Mouse (Mus musculus): ENCODE data around the gene Taco1. TPM values are rescaled to one million over a fixed set of nuclear protein-coding genes. Genes with fewer than 3 reads are reported as not detected.
A peak's percentile ranks its signal among the peaks of the same experiment; 100 is the strongest.

Taco1 gene
- polyA plus RNA-seq, 1 experiment from 2014 or later: 7.3 TPM

DNA sequence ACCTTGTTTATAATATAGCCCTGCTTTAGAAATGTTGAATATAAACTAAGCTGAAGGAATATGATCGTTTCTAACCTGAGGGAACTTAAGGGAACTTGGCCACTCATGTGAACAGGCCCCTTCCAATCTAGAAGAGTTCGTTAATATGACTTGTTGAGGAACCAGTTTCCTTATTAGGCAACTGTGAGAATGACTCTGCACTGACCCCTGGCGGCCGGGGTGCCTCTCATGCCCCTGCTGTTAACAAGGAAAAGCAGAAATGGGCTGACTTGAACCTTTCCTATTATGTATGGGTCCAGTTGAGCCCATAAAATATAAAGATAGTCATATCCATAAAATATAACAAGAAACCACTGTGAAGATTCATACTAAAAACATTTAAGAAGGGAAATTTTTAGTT, 10.5 kb downstream of the Taco1 start:
- no peak for ATAC-seq (ENCODE audit: low read depth)
- no peak overlapping the region for H3K4me3 ChIP-seq (ENCODE audit: low read depth, low read length)
- no peak overlapping the region for H3K27ac ChIP-seq (ENCODE audit: low read depth, low read length)
- no peaks in the 10 kb centered on the region for H3K4me1 ChIP-seq (ENCODE audit: control insufficient read depth, insufficient read depth, low read length)
- H3K9me3 ChIP-seq (ENCODE audit: control insufficient read depth, low read length): no peaks in the 10 kb centered on the region
- H3K27me3 ChIP-seq (ENCODE audit: control insufficient read depth, insufficient read depth, low read length): no peaks in the 10 kb centered on the region
- WGBS: 6% methylated on average over 4 of the region's 4 CpGs
- 0 out of 2 replicates have a peak, but pooled peaks cover 6% of the 10 kb centered on the region for H3K36me3 ChIP-seq (ENCODE audit: control insufficient read depth, insufficient read depth, low read length)
- H3K4me2 ChIP-seq (ENCODE audit: low read depth, low read length): no peak overlapping the region
- no peak overlapping the region for H3K9ac ChIP-seq (replicated peaks; ENCODE audit: low read depth, low read length)

DNA sequence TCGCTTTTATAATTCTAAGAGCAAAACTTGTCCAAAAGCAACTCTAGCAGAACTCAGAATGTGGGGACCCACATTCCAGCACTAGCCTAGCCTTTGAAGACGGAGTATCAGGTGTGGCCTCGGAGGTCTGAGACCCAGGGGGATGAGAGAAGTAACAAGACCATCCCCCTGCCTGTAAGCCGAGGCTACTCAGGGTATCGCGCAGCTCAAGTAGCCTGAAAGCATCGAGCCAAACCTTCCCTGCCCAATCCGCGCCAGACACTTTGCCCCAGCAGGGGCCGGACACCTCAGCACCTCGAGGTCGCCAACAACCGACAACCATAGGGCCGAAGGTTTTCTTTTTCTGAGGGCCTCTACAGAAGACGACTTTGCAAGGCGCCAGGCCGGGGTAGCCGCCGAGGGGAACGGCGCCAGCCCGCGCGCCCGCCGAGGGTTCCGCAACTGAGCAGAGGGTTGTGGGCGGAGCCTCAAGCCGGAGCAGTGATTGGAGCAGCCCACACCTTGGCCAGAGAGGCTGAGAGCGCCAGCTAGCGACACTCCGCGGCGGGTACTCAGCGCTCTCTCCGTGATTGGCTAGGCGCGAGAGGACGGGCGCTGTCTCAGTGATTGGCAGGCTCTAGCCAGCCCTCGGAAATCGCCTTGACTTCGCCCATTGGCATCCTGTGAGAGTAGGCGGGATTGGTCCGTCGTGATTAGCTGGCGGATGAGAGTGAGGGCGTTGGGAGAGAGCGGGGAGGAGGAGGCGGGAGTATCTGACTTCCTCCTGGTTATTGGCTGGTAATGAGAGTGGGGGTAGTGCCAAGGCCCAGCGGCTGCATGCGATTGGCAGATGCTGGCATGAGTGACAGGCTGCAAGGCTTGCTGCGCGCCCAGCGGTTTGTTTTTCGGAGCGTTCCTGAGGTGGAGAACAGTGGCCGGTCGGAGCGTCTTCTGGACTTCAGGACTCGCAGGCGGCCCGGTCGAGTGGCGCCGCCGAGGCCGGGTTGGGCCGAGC, 18.1 kb downstream of the Taco1 start, which contains the start of gene Map3k3:
Gene Map3k3 (plus strand): TSS at position 906 of the 994 bp plus-strand sequence.
- peak within 1 kb of the TSS; percentile 83 for H3K9ac ChIP-seq (replicated peaks; ENCODE audit: low read depth, low read length)
- H3K4me3 ChIP-seq (ENCODE audit: low read depth, low read length): peak within 1 kb of the TSS; percentile 99
- H3K27me3 ChIP-seq (ENCODE audit: control insufficient read depth, insufficient read depth, low read length): no peaks in the 10 kb centered on the region
- no peaks in the 10 kb centered on the region for H3K36me3 ChIP-seq (ENCODE audit: control insufficient read depth, insufficient read depth, low read length)
- H3K9me3 ChIP-seq (ENCODE audit: control insufficient read depth, low read length): no peaks in the 10 kb centered on the region
- peaks cover 13% of the 10 kb centered on the region for H3K4me1 ChIP-seq (ENCODE audit: control insufficient read depth, insufficient read depth, low read length)
- peak; percentile 99 for ATAC-seq (ENCODE audit: low read depth)
- peak within 1 kb of the TSS; percentile 57 for H3K4me2 ChIP-seq (ENCODE audit: low read depth, low read length)
- H3K27ac ChIP-seq (ENCODE audit: low read depth, low read length): peak within 1 kb of the TSS; percentile 94
- under 1% methylated on average over 60 of the region's 69 CpGs for WGBS

DNA sequence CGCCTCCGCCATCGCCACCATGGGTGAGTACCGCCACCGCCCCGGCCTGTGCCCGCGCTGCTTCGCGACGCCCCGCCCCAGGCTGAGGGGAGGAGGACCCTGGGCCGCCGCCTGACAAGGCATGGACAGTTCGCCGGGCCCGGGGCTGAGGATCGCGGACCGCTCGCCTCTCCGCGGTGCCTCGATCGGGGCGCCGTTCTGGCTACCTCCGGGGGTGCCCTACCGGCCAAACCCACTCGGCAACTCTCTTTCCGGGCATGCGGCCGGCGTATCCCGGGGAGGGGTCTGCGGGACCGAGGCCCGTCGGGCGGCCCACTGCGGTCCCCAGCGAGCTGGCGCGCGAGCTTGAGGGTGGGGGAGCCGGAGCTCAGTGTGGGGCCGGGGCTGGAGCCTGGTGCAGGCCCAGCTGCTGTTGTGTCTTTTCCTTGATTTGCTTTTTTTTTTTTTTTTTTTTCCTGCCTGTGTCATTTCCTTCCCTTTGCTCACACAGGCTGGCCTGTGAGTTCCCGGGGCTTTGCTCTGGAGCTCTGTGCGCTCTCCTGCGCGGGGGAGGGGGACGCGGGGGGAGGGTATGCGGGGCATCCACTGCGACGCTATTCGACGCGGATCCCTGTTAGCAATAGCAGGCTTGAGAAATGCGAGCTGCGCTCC, 19.2 kb downstream of the Taco1 start:
- peak overlapping the region; percentile 99 for H3K4me3 ChIP-seq (ENCODE audit: low read depth, low read length)
- no peaks in the 10 kb centered on the region for H3K9me3 ChIP-seq (ENCODE audit: control insufficient read depth, low read length)
- peak; percentile 57 for ATAC-seq (ENCODE audit: low read depth)
- H3K4me1 ChIP-seq (ENCODE audit: control insufficient read depth, insufficient read depth, low read length): peaks cover 13% of the 10 kb centered on the region
- peak overlapping the region; percentile 94 for H3K27ac ChIP-seq (ENCODE audit: low read depth, low read length)
- no peaks in the 10 kb centered on the region for H3K36me3 ChIP-seq (ENCODE audit: control insufficient read depth, insufficient read depth, low read length)
- peak overlapping the region; percentile 57 for H3K4me2 ChIP-seq (ENCODE audit: low read depth, low read length)
- no peaks in the 10 kb centered on the region for H3K27me3 ChIP-seq (ENCODE audit: control insufficient read depth, insufficient read depth, low read length)
- peak overlapping the region; percentile 83 for H3K9ac ChIP-seq (replicated peaks; ENCODE audit: low read depth, low read length)
- under 1% methylated on average over 53 of the region's 61 CpGs for WGBS

DNA sequence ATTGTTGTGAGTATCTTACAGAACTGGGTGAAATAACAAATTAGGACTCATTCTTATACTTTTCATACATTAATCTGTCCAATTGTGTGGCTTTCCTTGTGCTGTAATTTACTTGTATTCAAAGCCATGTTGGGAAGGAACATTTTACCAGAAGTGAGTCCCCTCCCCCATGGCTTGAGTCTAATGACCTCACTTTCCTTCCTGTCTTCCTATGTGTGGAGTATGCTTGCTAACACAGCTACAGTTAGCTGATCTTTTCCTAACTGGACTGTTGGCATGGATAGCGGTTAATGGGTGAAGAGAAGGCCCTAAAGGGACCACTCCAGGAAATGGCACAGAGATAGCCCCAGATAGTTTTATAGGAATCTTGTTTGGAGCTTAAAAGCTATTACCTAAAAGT, 32.4 kb downstream of the Taco1 start:
- 0 out of 2 replicates have a peak, but pooled peaks cover 2% of the 10 kb centered on the region for H3K36me3 ChIP-seq (ENCODE audit: control insufficient read depth, insufficient read depth, low read length)
- no peaks in the 10 kb centered on the region for H3K9me3 ChIP-seq (ENCODE audit: control insufficient read depth, low read length)
- H3K9ac ChIP-seq (replicated peaks; ENCODE audit: low read depth, low read length): no peak overlapping the region
- WGBS: 87% methylated on average over 1 of the region's 1 CpGs
- H3K27ac ChIP-seq (ENCODE audit: low read depth, low read length): no peak overlapping the region
- H3K27me3 ChIP-seq (ENCODE audit: control insufficient read depth, insufficient read depth, low read length): no peaks in the 10 kb centered on the region
- H3K4me2 ChIP-seq (ENCODE audit: low read depth, low read length): no peak overlapping the region
- no peaks in the 10 kb centered on the region for H3K4me1 ChIP-seq (ENCODE audit: control insufficient read depth, insufficient read depth, low read length)
- H3K4me3 ChIP-seq (ENCODE audit: low read depth, low read length): no peak overlapping the region
- no peak for ATAC-seq (ENCODE audit: low read depth)

DNA sequence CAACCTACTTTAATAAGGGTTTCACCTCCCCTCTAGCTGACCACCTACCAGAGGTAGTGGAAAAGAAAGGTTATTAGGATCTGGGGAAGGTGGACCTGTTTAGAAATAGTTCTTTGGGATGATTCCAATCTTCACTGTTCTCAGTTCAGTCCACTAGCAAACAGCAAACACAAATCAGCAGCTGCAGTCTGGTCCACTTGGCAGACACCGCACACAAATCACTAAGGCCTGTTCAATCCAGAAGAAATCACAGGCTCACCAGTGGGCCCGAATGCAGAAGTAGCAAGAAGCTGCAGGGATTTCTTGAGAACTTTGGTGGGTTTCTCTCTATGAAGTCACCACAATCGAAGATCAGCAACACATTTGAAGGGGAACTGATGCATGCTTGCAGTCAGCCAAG, 37.0 kb downstream of the Taco1 start:
- no peak overlapping the region for H3K4me2 ChIP-seq (ENCODE audit: low read depth, low read length)
- H3K9ac ChIP-seq (replicated peaks; ENCODE audit: low read depth, low read length): no peak overlapping the region
- H3K9me3 ChIP-seq (ENCODE audit: control insufficient read depth, low read length): no peaks in the 10 kb centered on the region
- H3K4me1 ChIP-seq (ENCODE audit: control insufficient read depth, insufficient read depth, low read length): no peaks in the 10 kb centered on the region
- H3K27me3 ChIP-seq (ENCODE audit: control insufficient read depth, insufficient read depth, low read length): no peaks in the 10 kb centered on the region
- 88% methylated on average over 3 of the region's 3 CpGs for WGBS
- no peak overlapping the region for H3K27ac ChIP-seq (ENCODE audit: low read depth, low read length)
- no peak for ATAC-seq (ENCODE audit: low read depth)
- 0 out of 2 replicates have a peak, but pooled peaks cover 2% of the 10 kb centered on the region for H3K36me3 ChIP-seq (ENCODE audit: control insufficient read depth, insufficient read depth, low read length)
- no peak overlapping the region for H3K4me3 ChIP-seq (ENCODE audit: low read depth, low read length)

DNA sequence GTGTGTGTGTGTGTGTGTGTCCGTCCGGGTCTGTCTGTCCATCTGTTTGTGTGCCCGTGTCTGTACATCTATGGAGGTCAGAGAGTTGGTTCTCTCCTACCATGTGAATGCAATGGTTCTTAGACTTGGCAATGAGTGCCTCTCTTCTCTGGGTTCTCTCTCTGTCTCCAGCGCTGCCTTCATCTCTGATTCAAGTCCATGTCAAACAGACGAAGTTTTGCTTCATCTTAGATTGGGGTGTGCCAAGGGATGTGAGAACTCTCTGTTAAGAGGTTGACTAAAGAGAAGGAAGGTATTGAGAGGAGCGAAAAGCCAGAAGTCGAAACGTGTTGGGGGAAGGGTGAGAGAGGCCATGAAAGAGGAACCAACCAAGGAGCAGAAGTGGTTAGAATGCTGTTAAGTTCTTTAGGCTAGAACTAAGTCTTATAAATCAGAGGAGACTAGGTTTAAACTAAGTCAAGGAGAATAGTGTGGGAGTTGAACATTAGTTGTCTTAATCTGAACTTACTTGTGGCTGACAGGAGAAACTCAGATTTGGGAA, 40.3 kb downstream of the Taco1 start:
- no peaks in the 10 kb centered on the region for H3K9me3 ChIP-seq (ENCODE audit: control insufficient read depth, low read length)
- H3K4me2 ChIP-seq (ENCODE audit: low read depth, low read length): no peak overlapping the region
- 0 out of 2 replicates have a peak, but pooled peaks cover 2% of the 10 kb centered on the region for H3K36me3 ChIP-seq (ENCODE audit: control insufficient read depth, insufficient read depth, low read length)
- 92% methylated on average over 8 of the region's 8 CpGs for WGBS
- H3K4me3 ChIP-seq (ENCODE audit: low read depth, low read length): no peak overlapping the region
- no peaks in the 10 kb centered on the region for H3K4me1 ChIP-seq (ENCODE audit: control insufficient read depth, insufficient read depth, low read length)
- H3K27me3 ChIP-seq (ENCODE audit: control insufficient read depth, insufficient read depth, low read length): no peaks in the 10 kb centered on the region
- no peak overlapping the region for H3K9ac ChIP-seq (replicated peaks; ENCODE audit: low read depth, low read length)
- no peak for ATAC-seq (ENCODE audit: low read depth)
- H3K27ac ChIP-seq (ENCODE audit: low read depth, low read length): no peak overlapping the region

DNA sequence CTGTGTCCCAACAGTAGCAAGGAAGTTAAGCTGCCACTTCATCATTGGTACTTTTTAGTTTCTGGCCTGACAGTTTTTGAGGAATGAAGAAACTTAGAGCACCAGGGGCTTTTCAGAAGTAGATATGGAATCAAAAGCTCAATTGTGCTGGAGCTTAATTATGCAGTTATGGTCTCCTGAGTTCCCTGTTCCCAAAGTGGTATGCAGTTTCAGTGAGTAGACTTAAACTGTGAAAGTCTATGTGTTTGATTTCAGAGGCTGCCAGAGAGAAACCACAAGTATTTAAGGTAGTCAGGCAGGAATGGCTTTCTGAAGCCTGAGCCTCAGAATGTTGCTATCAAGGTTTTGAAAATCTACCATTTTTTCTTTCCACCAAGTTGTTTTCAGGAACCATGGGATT, 45.8 kb downstream of the Taco1 start:
- no peak overlapping the region for H3K4me3 ChIP-seq (ENCODE audit: low read depth, low read length)
- no peak for ATAC-seq (ENCODE audit: low read depth)
- H3K4me1 ChIP-seq (ENCODE audit: control insufficient read depth, insufficient read depth, low read length): no peaks in the 10 kb centered on the region

DNA sequence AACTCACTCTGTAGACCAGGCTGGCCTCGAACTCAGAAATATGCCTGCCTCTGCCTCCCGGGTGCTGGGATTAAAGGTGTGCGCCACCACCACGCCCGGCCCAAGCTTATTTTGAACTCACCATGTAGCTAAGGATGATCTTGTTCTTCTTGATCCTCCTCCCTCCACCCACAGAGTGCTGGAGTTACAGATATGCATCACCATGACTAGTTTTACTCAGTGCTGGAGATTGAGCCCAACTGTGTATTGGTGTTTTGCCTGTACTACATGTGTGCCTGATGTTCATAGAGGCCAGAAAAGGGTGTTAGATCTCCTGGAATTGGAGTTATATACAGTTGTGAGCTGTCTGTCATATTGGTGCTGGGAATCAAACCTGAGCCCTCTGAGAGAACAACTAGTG, 56.4 kb downstream of the Taco1 start:
- Histone ChIP-seq H3K36me3 (ENCODE audit: control insufficient read depth, insufficient read depth, low read length) (peaks cover 30% of the 10 kb centered on the region; the same call in 1 of the 2 replicates), H3K9ac (replicated peaks; ENCODE audit: low read depth, low read length) (no peak overlapping the region), H3K9me3 (ENCODE audit: control insufficient read depth, low read length) (no peaks in the 10 kb centered on the region), H3K27ac (ENCODE audit: low read depth, low read length) (no peak overlapping the region), H3K4me1 (ENCODE audit: control insufficient read depth, insufficient read depth, low read length) (no peaks in the 10 kb centered on the region), H3K4me2 (ENCODE audit: low read depth, low read length) (no peak overlapping the region), H3K27me3 (ENCODE audit: control insufficient read depth, insufficient read depth, low read length) (no peaks in the 10 kb centered on the region), H3K4me3 (ENCODE audit: low read depth, low read length) (no peak overlapping the region)
- no peak for ATAC-seq (ENCODE audit: low read depth)
- WGBS: 97% methylated on average over 5 of the region's 5 CpGs

More for the DNA sequence above, 45.8 kb downstream of the Taco1 start:
- H3K9ac ChIP-seq (replicated peaks; ENCODE audit: low read depth, low read length): no peak overlapping the region
- H3K27me3 ChIP-seq (ENCODE audit: control insufficient read depth, insufficient read depth, low read length): no peaks in the 10 kb centered on the region
- no peak overlapping the region for H3K4me2 ChIP-seq (ENCODE audit: low read depth, low read length)
- no peaks in the 10 kb centered on the region for H3K9me3 ChIP-seq (ENCODE audit: control insufficient read depth, low read length)
- peaks cover 7% of the 10 kb centered on the region for H3K36me3 ChIP-seq (ENCODE audit: control insufficient read depth, insufficient read depth, low read length)
- no peak overlapping the region for H3K27ac ChIP-seq (ENCODE audit: low read depth, low read length)
